Mouse (Mus musculus): ENCODE measurements around the gene Scn3a. TPM values are rescaled to one million over a fixed set of nuclear protein-coding genes. Genes with fewer than 3 reads are reported as not detected.
"Not testable (repeated sequence)": the region's sequence is repeated elsewhere in the genome, so short reads cannot be mapped to it uniquely, and the experiment has no call there.

Scn3a gene
- total RNA-seq, 2 experiments from 2014 or later: 0.77 to 1.1 TPM

GRCm38 (mm10) chr2:65490450-65490849 lies 77.0 kb downstream of the Scn3a start:
- DNase-seq: no peak

- DNase-seq: no peak
Observed at GRCm38 (mm10) chr2:65483434-65483833, 84.0 kb downstream of the Scn3a start.

DNA sequence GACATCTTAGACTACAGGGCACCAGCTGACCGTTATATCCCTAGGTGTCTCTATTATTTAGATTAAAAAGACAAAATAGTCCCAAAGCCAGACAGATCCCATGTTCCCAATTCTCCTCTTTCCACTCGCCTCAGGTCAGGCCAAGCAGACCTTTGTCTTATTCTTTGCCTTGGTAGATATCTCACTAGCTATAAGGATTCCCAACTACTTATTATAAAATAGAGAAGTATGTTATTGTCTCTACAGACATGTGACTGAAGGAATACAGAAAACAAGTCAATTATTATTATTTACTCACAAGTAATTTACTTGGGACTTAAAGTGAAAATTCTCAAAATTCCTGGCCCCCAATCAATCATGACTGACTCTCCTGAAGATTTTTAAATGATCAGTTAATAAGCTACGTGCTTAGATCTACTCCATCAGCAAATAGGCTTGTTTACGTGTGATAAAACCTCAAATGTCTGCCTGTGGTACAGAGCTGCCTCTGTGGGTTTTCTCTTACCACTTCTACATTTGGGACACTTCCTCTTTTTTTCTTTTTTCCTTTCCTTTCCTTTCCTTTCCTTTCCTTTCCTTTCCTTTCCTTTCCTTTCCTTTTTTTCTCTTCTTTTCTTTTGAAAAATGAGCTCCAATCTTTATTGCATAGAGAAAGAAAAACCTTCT lies 86.3 kb downstream of the Scn3a start:
- no peak for DNase-seq

GRCm38 (mm10) chr2:65471311-65471882 lies 96.0 kb downstream of the Scn3a start:
- no peak for DNase-seq

DNA sequence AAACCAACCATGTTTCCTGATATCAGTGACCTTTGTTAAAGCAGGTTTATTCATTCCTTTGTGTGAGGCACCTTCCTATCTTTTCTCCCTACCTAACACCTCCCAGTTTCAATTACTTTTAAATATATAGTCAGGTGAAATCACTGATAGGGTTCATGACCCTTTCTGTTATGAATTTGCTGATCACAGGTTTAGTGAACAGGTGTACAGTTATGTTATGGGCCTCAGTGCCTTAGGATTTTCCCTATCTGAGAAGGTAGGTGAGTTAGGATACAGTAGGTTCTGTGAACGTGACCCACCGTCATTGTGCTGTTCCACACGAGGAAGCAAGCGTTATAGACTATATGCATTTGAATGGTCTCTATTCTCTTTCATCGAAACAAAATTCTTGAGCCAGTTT lies 101.7 kb downstream of the Scn3a start:
- DNase-seq: no peak

DNA sequence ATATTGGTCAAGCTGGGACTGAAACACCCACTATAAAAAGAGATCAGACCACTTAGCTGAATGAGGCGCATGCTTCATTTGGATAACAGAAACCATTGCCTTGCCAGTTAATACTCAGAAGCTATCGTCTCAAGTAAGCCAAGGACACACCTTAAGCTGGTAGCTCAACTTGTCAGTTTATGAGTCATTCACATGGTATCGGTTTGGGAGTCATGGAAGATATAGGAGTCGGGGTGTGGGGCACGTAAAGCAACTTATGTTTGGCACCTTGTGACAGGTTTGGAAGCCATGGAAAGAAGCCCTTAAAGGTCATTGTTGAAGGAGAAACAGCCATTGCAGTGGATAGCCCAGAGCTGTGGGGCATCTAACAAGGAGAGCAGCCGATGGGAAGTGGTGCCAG lies 113.7 kb downstream of the Scn3a start:
- no peak for DNase-seq

DNA sequence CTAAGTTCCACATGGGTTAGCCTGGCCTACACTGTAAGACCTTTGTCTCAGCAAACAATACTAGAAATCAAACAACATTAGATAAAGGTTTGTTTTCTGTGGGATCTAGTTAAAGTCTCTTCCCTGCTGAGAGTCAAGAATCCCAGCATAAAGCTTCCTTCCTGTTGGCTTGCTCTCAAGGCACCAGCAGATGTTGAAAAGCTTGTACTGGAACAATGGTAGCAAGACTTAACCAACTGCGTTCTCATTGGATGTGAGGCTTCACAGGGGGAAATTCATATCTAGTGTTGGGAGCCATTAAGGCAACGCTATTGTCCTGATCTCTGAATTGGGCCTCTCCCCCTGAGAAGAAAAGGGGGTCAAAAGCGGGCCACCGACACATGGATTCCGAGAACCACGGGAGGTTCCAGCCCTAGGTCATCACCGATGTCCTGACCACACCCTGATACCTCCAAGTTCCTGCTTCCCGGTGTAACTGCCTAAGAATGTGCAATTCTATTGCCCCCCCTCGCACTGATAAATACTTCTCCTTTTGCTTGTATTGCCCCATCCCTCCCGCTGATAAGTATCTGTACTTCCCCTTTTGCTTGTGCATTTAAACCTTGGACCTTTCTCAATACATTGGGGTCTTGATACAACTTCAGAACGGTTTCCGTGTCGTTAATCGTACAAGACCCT lies 115.9 kb downstream of the Scn3a start:
- DNase-seq: not testable (repeated sequence)

- DNase-seq: no peak
Observed at GRCm38 (mm10) chr2:65450449-65451360, 116.7 kb downstream of the Scn3a start.

DNA sequence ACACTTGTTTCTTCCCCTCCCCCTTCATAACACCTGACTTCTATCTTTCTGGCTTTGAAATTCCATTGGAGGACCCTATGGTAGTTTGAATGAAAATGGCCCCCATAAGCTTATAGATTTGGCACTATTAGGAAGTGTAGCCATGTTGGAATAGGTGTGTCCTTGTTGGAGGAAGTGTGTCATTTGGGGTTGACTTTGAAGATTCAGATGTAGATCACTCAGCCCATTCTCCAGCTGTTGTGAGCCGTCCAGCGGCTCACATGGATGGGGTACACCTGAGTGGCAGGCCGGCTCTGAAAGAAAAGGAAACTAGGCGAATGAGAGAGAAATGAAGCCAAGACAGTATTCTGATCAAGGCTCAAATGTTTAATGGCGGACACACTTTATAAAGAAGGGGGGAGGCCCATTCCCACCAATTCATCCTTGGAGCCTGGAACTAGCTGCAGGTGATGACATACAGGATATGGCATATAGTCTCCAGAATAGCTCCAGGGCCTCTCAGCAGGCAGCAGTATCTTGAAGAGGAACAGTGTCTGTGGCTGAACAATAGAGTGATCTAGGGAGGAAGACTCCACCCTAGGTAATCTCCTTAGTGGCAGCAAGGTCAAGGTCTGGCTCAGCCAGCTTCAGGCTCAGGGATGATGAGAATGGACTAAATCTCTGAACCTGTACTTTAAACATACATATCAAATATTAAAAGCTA lies 118.2 kb downstream of the Scn3a start:
- no peak for DNase-seq

DNA sequence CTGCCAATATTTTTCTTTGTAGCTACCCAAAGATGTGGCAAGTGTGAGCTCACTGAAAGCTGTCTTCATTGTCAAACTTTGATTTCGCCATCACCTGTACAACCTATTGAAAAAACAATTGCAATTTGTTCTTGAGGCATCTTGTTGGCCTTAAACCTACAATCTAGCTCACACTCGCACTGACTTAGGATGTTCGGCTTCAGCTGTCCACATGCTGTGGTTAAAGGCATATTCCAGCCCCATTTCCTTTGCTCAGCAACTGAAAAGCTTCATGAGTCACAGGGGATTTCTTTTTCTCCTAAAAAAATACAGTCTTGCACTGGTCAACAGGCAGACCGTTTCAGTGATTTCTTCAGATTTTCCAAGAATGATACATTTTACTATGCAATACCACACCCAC lies 124.3 kb downstream of the Scn3a start:
- DNase-seq: no peak

- no peak for DNase-seq
Observed at GRCm38 (mm10) chr2:65441566-65441965, 125.9 kb downstream of the Scn3a start.

DNA sequence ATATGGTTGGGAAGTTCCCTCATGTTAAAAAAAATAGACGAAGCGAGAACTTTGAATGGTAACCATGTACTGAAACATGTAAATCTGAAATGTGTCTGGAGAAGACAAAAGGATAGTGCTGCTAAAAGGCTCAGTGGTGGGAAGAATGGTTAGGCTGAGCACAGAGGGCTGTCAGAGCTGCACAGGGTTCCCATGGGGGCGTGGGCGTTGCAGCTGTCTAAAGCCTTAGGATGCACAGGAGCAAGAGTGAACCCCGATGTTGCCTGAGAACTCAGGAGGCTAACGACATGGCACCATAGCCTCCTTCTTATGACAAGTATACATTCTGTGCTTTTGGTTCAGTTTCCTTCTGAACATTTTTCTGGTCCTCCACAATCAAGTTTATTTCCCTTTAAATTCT lies 126.3 kb downstream of the Scn3a start:
- peak; percentile 7 for DNase-seq

GRCm38 (mm10) chr2:65436917-65437316 lies 130.5 kb downstream of the Scn3a start:
- no peak for DNase-seq

DNA sequence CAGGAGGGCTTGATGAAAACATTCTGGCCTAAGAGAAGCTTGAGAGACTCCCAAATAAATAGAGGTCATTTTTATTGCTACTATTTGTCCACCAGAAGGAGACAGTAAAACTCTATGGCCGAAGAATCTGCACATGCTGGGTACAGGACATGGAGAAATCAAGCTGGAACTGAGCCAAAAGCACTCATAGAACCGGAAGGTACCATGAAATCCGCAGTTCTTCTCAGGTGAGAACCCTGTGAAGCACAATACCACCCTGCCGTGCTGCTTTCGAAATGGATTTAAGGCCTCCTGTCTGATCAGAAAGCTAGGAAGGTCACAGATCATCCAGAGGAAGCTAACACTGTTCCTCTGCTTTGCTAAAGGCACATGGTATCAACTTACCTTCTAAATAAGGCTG lies 143.9 kb downstream of the Scn3a start:
- DNase-seq: no peak

- no peak for DNase-seq
Observed at GRCm38 (mm10) chr2:65421259-65422255, 145.9 kb downstream of the Scn3a start.

DNA sequence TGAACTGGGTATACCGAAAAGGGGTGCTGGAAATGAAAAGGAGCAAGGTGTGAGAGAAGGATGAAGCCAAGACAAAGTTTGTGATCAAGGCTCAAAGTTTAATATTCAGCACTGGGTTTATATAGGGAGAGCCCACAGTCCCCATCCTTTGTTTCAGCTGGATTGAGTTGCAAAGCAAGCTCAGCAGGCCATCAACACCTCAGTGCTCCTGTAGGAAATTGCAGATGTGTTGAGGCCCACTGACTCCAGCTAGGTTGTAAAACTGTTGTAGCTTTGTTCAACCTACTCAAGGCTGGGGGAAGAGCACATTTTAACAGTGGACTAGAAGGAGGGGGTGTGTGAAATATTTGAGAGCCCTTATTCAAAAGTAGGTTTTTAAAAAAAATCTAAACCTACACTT lies 148.8 kb downstream of the Scn3a start:
- DNase-seq: no peak

DNA sequence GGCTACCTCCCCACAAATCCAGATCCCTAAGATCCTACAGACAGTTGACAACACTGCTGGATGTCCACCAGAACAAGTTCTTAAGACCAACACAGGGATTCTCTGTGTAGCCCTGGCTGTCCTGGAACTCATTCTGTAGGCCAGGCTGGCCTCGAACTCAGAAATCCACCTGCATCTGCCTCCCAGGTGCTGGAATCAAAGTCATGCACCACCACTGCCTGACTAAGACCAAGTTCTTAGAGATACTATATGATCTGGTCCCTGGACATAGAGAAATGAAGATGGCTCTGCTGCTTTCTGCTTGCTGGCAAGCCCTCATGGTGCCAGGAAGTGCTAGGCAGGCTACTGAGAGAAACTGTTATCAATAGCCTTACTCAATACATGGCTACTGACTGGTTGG lies 150.9 kb downstream of the Scn3a start:
- no peak for DNase-seq

DNA sequence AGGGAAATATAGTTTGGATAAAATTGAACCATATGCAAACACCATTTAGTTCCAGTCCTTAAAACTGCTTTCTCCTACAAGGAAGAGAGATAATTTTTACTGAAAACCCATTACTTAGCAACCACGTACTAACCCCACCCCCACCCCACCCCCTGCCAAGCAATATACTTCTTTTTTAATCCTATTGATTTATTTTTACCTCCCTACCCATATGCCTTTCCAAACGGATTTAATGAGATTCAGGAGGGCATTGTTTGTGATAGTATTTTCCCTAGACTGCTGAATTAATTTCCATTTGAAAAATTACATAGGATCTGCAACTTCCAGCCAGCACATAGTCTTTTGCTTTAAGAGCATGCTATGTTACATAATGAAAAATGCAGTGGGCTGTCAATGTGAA lies 152.1 kb downstream of the Scn3a start:
- no peak for DNase-seq

GRCm38 (mm10) chr2:65414806-65415281 lies 152.6 kb downstream of the Scn3a start:
- DNase-seq: no peak

DNA sequence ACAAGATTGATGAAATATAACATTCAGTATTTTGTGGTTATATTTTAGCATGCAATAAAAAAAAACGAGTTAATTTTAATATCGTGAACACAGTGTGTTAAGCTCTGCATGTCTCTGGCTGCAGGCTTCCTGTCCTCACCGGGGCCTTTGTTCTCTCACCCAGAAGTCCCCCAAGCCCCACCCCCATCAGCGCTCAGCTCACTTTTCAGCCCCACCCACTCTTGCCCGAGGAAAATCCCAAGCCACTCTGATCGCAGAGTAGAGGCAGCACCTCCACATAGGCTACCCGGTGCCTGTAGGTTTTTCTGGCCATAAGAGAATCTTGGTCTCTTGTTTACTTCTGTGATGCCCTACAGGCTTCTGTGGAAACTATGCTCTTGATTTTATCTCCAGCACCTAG lies 153.2 kb downstream of the Scn3a start:
- peak; percentile 13 for DNase-seq

- no peak for DNase-seq
Observed at GRCm38 (mm10) chr2:65413746-65414145, 153.7 kb downstream of the Scn3a start.
